Mouse (Mus musculus) ES-Bruce4 (cell line): ENCODE data around the gene Fam57b. TPM values are rescaled to one million over a fixed set of nuclear protein-coding genes. Genes with fewer than 3 reads are reported as not detected.

Experiments used
- H3K27ac ChIP-seq: 2 replicates; pipeline ENCODE4 v1.5.1; 2012; ENCODE audit warnings: low read length, inconsistent platforms; ENCODE audit not compliant: insufficient read depth
- H3K27me3 ChIP-seq: 2 replicates; pipeline ENCODE4 v1.6.1; 2012; ENCODE audit warnings: mild to moderate bottlenecking, low read length, inconsistent platforms; ENCODE audit not compliant: control insufficient read depth, poor library complexity, insufficient read depth, severe bottlenecking
- H3K36me3 ChIP-seq: 2 replicates; pipeline ENCODE4 v1.6.1; 2012; ENCODE audit warnings: inconsistent platforms, mild to moderate bottlenecking, low read length, moderate library complexity; ENCODE audit not compliant: control insufficient read depth, poor library complexity, insufficient read depth, severe bottlenecking
- H3K4me1 ChIP-seq: one replicate; pipeline ENCODE4 v1.8.1; 2011; ENCODE audit warnings: low read length; ENCODE audit not compliant: control insufficient read depth, insufficient read depth
- H3K4me3 ChIP-seq: 2 replicates; pipeline ENCODE4 v1.5.1; 2011; ENCODE audit warnings: low read depth, mild to moderate bottlenecking, low read length
- H3K9ac ChIP-seq: 2 replicates; pipeline ENCODE4 v1.6.1; 2012; ENCODE audit warnings: low read depth, mild to moderate bottlenecking, inconsistent platforms; ENCODE audit not compliant: poor library complexity, severe bottlenecking
- H3K9me3 ChIP-seq: replicated peaks from 2 replicates; pipeline ENCODE4 v1.6.1; 2012; ENCODE audit warnings: mild to moderate bottlenecking, low read length, inconsistent platforms; ENCODE audit not compliant: control insufficient read depth, poor library complexity, insufficient read depth, severe bottlenecking
- CTCF ChIP-seq: IDR thresholded peaks from one replicate; pipeline ENCODE4 v1.8.1; 2011; ENCODE audit warnings: low read depth, low read length
- EP300 ChIP-seq: IDR thresholded peaks from 2 replicates; pipeline ENCODE4 v1.6.1; 2011; ENCODE audit warnings: low read depth, low read length; ENCODE audit not compliant: insufficient read depth
- POLR2A ChIP-seq: IDR thresholded peaks from one replicate; pipeline ENCODE4 v1.8.1; 2011; ENCODE audit warnings: low read length; ENCODE audit not compliant: insufficient read depth
- polyA plus RNA-seq: library from polyadenylated mRNA; stranded (reverse); fragments of >200 nt; gene quantifications from 2 replicates; pipeline ENCODE4 v1.2.4, GENCODE M21; 2011; ENCODE audit warnings: low read depth; ENCODE audit not compliant: missing spikeins, insufficient read depth, insufficient read length

Gene Fam57b
- polyA plus RNA-seq, 1 experiment = 2.7 TPM

DNA sequence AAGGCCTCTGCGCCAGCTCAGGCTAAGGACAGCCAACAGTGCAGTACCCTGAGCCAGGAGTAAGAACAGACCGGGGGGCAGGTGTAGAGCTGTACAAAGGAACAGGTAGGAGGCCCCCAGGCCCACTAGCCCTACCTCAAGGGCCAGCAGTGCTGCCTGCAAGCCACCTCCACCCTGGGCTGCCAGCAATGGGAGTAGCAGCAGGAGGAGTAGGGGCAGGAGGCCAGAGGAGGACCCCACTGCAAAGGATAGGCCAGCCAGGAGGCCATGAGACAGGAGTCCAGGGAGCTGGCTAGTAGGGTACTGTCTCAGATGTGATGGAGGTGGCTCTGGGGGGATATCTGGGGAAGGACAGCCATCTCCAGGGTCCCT is 73.0 kb downstream of the Fam57b start:
- no peak overlapping the region for H3K4me3 ChIP-seq
- H3K27ac ChIP-seq = no peak overlapping the region
- no peak for TF ChIP-seq POLR2A
- TF ChIP-seq CTCF = no peak
- no peaks in the 10 kb centered on the region for H3K9me3 ChIP-seq
- no peaks in the 10 kb centered on the region for H3K27me3 ChIP-seq
- H3K4me1 ChIP-seq = no peaks in the 10 kb centered on the region
- H3K9ac ChIP-seq = no peak overlapping the region
- H3K36me3 ChIP-seq = peaks cover 39% of the 10 kb centered on the region

DNA sequence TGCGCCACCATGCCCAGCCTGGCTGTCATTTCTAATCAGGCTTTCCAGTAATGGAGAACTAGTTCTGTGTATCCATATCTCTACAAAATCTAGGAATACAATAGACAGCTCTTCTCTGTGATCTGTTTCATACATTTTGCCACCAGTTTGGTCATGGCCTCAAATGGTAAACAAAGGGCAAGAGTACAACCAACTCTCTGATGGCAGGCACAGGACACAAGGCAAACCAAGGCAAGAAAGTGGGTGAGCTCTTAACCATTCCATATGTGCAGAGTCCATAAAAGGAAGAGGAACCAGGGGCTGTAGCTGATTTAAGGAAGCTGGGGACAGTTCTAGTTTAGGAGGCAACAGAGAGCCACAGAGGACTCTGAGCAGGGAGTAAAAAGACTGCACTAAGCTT is 79.8 kb downstream of the Fam57b start:
- Histone ChIP-seq H3K9me3 (no peaks in the 10 kb centered on the region), H3K4me3 (no peak overlapping the region), H3K36me3 (peaks cover 65% of the 10 kb centered on the region), H3K27me3 (no peaks in the 10 kb centered on the region), H3K4me1 (peaks cover 2% of the 10 kb centered on the region), H3K9ac (no peak overlapping the region), H3K27ac (no peak overlapping the region)
- no peak for TF ChIP-seq EP300
- no peak for TF ChIP-seq POLR2A
- TF ChIP-seq CTCF = no peak

Other genes starting within 250 kb of the Fam57b start
- 348 and 363 TPM in 2 replicates for gene Eif3c, start 231.3 kb upstream of the Fam57b start, polyA plus RNA-seq
- 2.0 and 2.4 TPM in 2 replicates for gene Apobr, start 212.7 kb upstream of the Fam57b start, polyA plus RNA-seq
- gene Cln3, start 211.9 kb upstream of the Fam57b start, polyA plus RNA-seq = 44.9 and 52.5 TPM in 2 replicates
- not detected in 2 replicates for gene Il27, start 202.7 kb upstream of the Fam57b start, polyA plus RNA-seq
- 13.6 and 14.1 TPM in 2 replicates for gene Nupr1, start 166.8 kb upstream of the Fam57b start, polyA plus RNA-seq
- gene Sgf29, start 148.4 kb upstream of the Fam57b start, polyA plus RNA-seq = 42.7 and 54.0 TPM in 2 replicates
- gene Sult1a1, start 121.2 kb upstream of the Fam57b start, polyA plus RNA-seq = not detected in 2 replicates
- gene Bola2, start 102.3 kb upstream of the Fam57b start, polyA plus RNA-seq = 76.0 and 103 TPM in 2 replicates
- 16.6 and 17.4 TPM in 2 replicates for gene Slx1b, start 101.9 kb upstream of the Fam57b start, polyA plus RNA-seq
- 4.9 and 5.9 TPM in 2 replicates for gene Coro1a, start 89.9 kb upstream of the Fam57b start, polyA plus RNA-seq
- gene Mapk3, start 38.1 kb upstream of the Fam57b start, polyA plus RNA-seq = 102 and 121 TPM in 2 replicates
- 1.8 and 3.6 TPM in 2 replicates for gene Gdpd3, start 31.3 kb upstream of the Fam57b start, polyA plus RNA-seq
- 56.8 and 62.1 TPM in 2 replicates for gene Ypel3, start 20.7 kb upstream of the Fam57b start, polyA plus RNA-seq
- 1.7 TPM in 2 replicates for gene Tbx6, start 16.2 kb upstream of the Fam57b start, polyA plus RNA-seq
- gene Ppp4c, start 5.2 kb upstream of the Fam57b start, polyA plus RNA-seq = 111 and 127 TPM in 2 replicates
- gene 4930451I11Rik, start 34.0 kb downstream of the Fam57b start, polyA plus RNA-seq = not detected in 2 replicates
- 3.2 and 3.3 TPM in 2 replicates for gene Doc2a, start 49.7 kb downstream of the Fam57b start, polyA plus RNA-seq
- gene Hirip3, start 64.3 kb downstream of the Fam57b start, polyA plus RNA-seq = 116 and 120 TPM in 2 replicates
- gene Ino80e, start 64.7 kb downstream of the Fam57b start, polyA plus RNA-seq = 104 and 118 TPM in 2 replicates
- gene Taok2, start 87.0 kb downstream of the Fam57b start, polyA plus RNA-seq = 37.9 and 41.0 TPM in 2 replicates
- 16.3 and 17.2 TPM in 2 replicates for gene Tmem219, start 125.2 kb downstream of the Fam57b start, polyA plus RNA-seq
- gene Kctd13, start 131.2 kb downstream of the Fam57b start, polyA plus RNA-seq = 25.5 and 26.8 TPM in 2 replicates
- gene Asphd1, start 151.9 kb downstream of the Fam57b start, polyA plus RNA-seq = 0.36 and 0.41 TPM in 2 replicates
- gene Sez6l2, start 152.9 kb downstream of the Fam57b start, polyA plus RNA-seq = 1.4 and 1.9 TPM in 2 replicates
- 42.8 and 53.3 TPM in 2 replicates for gene Cdipt, start 178.2 kb downstream of the Fam57b start, polyA plus RNA-seq
- gene Cdiptos, start 178.4 kb downstream of the Fam57b start, polyA plus RNA-seq = 1.4 and 2.4 TPM in 2 replicates
- gene Mvp, start 217.0 kb downstream of the Fam57b start, polyA plus RNA-seq = 17.9 and 18.8 TPM in 2 replicates
- 22.1 and 26.6 TPM in 2 replicates for gene Pagr1b, start 218.8 kb downstream of the Fam57b start, polyA plus RNA-seq
- gene Pagr1a, start 219.7 kb downstream of the Fam57b start, polyA plus RNA-seq = 12.7 and 27.9 TPM in 2 replicates
- gene Gm42742, start 223.4 kb downstream of the Fam57b start, polyA plus RNA-seq = 2.2 and 23.9 TPM in 2 replicates
- 3.5 and 6.7 TPM in 2 replicates for gene Prrt2, start 223.5 kb downstream of the Fam57b start, polyA plus RNA-seq
- gene Maz, start 229.4 kb downstream of the Fam57b start, polyA plus RNA-seq = 117 and 123 TPM in 2 replicates
- gene Kif22, start 244.8 kb downstream of the Fam57b start, polyA plus RNA-seq = 106 and 109 TPM in 2 replicates